Mouse (Mus musculus): ENCODE measurements around the gene She.

- TF ChIP-seq CTCF (IDR thresholded peaks at IDR 0.05; ENCODE audit: low read depth, low read length) (no peak), POLR2A (IDR thresholded peaks at IDR 0.05; ENCODE audit: insufficient read depth, low read length) (no peak)
These were observed 76.7 kb downstream of the She start for GRCm38 (mm10) chr3:89907846-89908245.
